Comparison of ENCODE assay signal across 20 mouse cellular contexts in the genomic region with DNA sequence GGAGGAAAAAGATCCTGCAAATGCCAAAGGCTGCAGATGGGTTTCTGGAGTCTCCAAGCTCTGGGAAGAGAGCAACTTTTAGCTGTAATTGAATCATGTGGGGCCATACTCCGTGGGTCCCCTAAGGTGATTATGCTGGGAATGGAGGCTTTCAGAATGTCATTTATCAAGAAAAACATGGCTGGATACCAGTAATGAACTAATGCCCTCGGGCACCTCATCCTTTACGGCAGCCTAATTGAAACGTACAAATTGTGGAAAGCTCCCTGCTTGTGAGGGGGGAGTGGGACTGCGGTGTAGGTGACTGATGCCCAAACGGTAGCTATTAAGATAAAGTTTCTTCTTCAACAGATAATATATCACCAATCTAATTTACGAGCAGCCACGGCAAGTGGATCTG.
DNase-seq lines count a peak whose midpoint lies in the region; ATAC-seq lines count a peak whose summit lies in the region.
"Had no signal": no experiment of that assay in that cellular context is flagged by ENCODE, and none has a peak within 500 bp of the region (broad histone marks: within the 10 kb centered on the region; RNA-seq: fewer than 3 reads in every experiment).

No protein-coding gene starts in this region.

- no peak overlapping the region for H3K4me3 ChIP-seq in embryonic facial prominence, embryonic 11.5 days (ENCODE audit: low read depth, low read length)
- no peak overlapping the region for H3K4me3 ChIP-seq in embryonic facial prominence, embryonic 10.5 days
- H3K4me3 ChIP-seq in neural tube, embryonic 12.5 days, result no peak overlapping the region
- H3K4me3 ChIP-seq in neural tube, embryonic 15.5 days (replicated peaks), result no peak overlapping the region
- H3K4me3 ChIP-seq in hindbrain, embryonic 15.5 days, result no peak overlapping the region
- H3K4me3 ChIP-seq: embryonic facial prominence, embryonic 15.5 days; heart, embryonic 13.5 days; intestine, embryonic 15.5 days; liver, embryonic 12.5 days; myocyte had no signal

- ATAC-seq in embryonic facial prominence, embryonic 11.5 days (replicated peaks; ENCODE audit: insufficient number of reproducible peaks, low FRiP score, low TSS enrichment, low read depth), result no peak
- 0 out of 2 replicates have a peak, but pooled peaks have one; percentile 7 for ATAC-seq in neural tube, embryonic 12.5 days (ENCODE audit: low FRiP score, low read depth)
- no peak for ATAC-seq in neural tube, embryonic 15.5 days (ENCODE audit: low FRiP score)
- peak; percentile 65; the same call in 1 of the 2 replicates for ATAC-seq in hindbrain, embryonic 15.5 days (ENCODE audit: low FRiP score, low read depth)
- ATAC-seq: forebrain, embryonic 16.5 days; intestine, embryonic 15.5 days; liver, embryonic 12.5 days had no signal

- no peaks in the 10 kb centered on the region for H3K27me3 ChIP-seq in embryonic facial prominence, embryonic 11.5 days (ENCODE audit: control insufficient read depth, insufficient read depth, low read length)
- H3K27me3 ChIP-seq in embryonic facial prominence, embryonic 10.5 days (replicated peaks; ENCODE audit: low read depth, poor library complexity, severe bottlenecking), result no peaks in the 10 kb centered on the region
- no peaks in the 10 kb centered on the region for H3K27me3 ChIP-seq in neural tube, embryonic 12.5 days (replicated peaks)
- no peaks in the 10 kb centered on the region for H3K27me3 ChIP-seq in neural tube, embryonic 15.5 days (replicated peaks)
- no peaks in the 10 kb centered on the region for H3K27me3 ChIP-seq in hindbrain, embryonic 15.5 days
- H3K27me3 ChIP-seq: embryonic facial prominence, embryonic 15.5 days; heart, embryonic 13.5 days; intestine, embryonic 15.5 days; liver, embryonic 12.5 days had no signal

- H3K4me1 ChIP-seq in embryonic facial prominence, embryonic 11.5 days (ENCODE audit: control insufficient read depth, insufficient read depth, low read length), result no peaks in the 10 kb centered on the region; the same call in 1 of the 2 replicates
- peaks cover 23% of the 10 kb centered on the region for H3K4me1 ChIP-seq in embryonic facial prominence, embryonic 10.5 days
- no peaks in the 10 kb centered on the region for H3K4me1 ChIP-seq in neural tube, embryonic 12.5 days
- 0 out of 2 replicates have a peak, but pooled peaks cover 7% of the 10 kb centered on the region for H3K4me1 ChIP-seq in neural tube, embryonic 15.5 days
- 0 out of 2 replicates have a peak, but pooled peaks cover 7% of the 10 kb centered on the region for H3K4me1 ChIP-seq in hindbrain, embryonic 15.5 days (replicated peaks)

- H3K27ac ChIP-seq in embryonic facial prominence, embryonic 11.5 days (replicated peaks; ENCODE audit: low read depth, low read length), result no peak overlapping the region
- no peak overlapping the region for H3K27ac ChIP-seq in embryonic facial prominence, embryonic 10.5 days (replicated peaks)
- H3K27ac ChIP-seq in neural tube, embryonic 12.5 days, result no peak overlapping the region
- no peak overlapping the region for H3K27ac ChIP-seq in neural tube, embryonic 15.5 days (replicated peaks)
- H3K27ac ChIP-seq in hindbrain, embryonic 15.5 days (replicated peaks), result no peak overlapping the region
- H3K27ac ChIP-seq: embryonic facial prominence, embryonic 15.5 days; heart, embryonic 13.5 days; intestine, embryonic 15.5 days; liver, embryonic 12.5 days had no signal

- WGBS in embryonic facial prominence, embryonic 11.5 days, result 33% methylated on average over 8 of the region's 8 CpGs
- WGBS in embryonic facial prominence, embryonic 10.5 days, result 44% methylated on average over 8 of the region's 8 CpGs
- WGBS in neural tube, embryonic 12.5 days, result 49% methylated on average over 8 of the region's 8 CpGs
- 30% methylated on average over 8 of the region's 8 CpGs for WGBS in neural tube, embryonic 15.5 days
- WGBS in hindbrain, embryonic 15.5 days, result 43% methylated on average over 8 of the region's 8 CpGs

- DNase-seq in embryonic facial prominence, embryonic 11.5 days (ENCODE audit: low spot score), result peak; percentile 44
- no peak for DNase-seq in embryonic facial prominence, embryonic 10.5 days (ENCODE audit: low spot score)
- no peak for DNase-seq in heart, adult 9 months (ENCODE audit: low spot score in 2 of 2)
- no peak for DNase-seq in left cerebral cortex, postnatal 4 days
- DNase-seq in frontal cortex, postnatal 25 days (ENCODE audit: low spot score in 2 of 2), result no peak
- DNase-seq: cerebellum, adult 2 months; kidney, adult 9 months; kidney, postnatal 36 days; lung, adult 2 months; thymus, postnatal 4 days had no signal

- H3K9ac ChIP-seq in embryonic facial prominence, embryonic 11.5 days (replicated peaks; ENCODE audit: low read length), result no peak overlapping the region
- no peak overlapping the region for H3K9ac ChIP-seq in neural tube, embryonic 12.5 days
- H3K9ac ChIP-seq in neural tube, embryonic 15.5 days (replicated peaks), result no peak overlapping the region
- no peak overlapping the region for H3K9ac ChIP-seq in hindbrain, embryonic 15.5 days
- H3K9ac ChIP-seq: embryonic facial prominence, embryonic 15.5 days; heart, embryonic 13.5 days; intestine, embryonic 15.5 days; liver, embryonic 12.5 days had no signal

- H3K36me3 ChIP-seq in embryonic facial prominence, embryonic 11.5 days (replicated peaks; ENCODE audit: control insufficient read depth, insufficient read depth, low read depth, low read length), result no peaks in the 10 kb centered on the region
- no peaks in the 10 kb centered on the region for H3K36me3 ChIP-seq in embryonic facial prominence, embryonic 10.5 days (replicated peaks)
- H3K36me3 ChIP-seq in neural tube, embryonic 12.5 days, result no peaks in the 10 kb centered on the region
- no peaks in the 10 kb centered on the region for H3K36me3 ChIP-seq in neural tube, embryonic 15.5 days
- H3K36me3 ChIP-seq in hindbrain, embryonic 15.5 days, result no peaks in the 10 kb centered on the region
- H3K36me3 ChIP-seq: embryonic facial prominence, embryonic 15.5 days; G1E; heart, embryonic 13.5 days; intestine, embryonic 15.5 days; liver, embryonic 12.5 days had no signal

- H3K9me3 ChIP-seq in embryonic facial prominence, embryonic 11.5 days (replicated peaks; ENCODE audit: control insufficient read depth, low read length), result no peaks in the 10 kb centered on the region
- H3K9me3 ChIP-seq in embryonic facial prominence, embryonic 10.5 days, result no peaks in the 10 kb centered on the region
- no peaks in the 10 kb centered on the region for H3K9me3 ChIP-seq in neural tube, embryonic 12.5 days
- no peaks in the 10 kb centered on the region for H3K9me3 ChIP-seq in neural tube, embryonic 15.5 days (replicated peaks)
- no peaks in the 10 kb centered on the region for H3K9me3 ChIP-seq in hindbrain, embryonic 15.5 days
- H3K9me3 ChIP-seq: embryonic facial prominence, embryonic 15.5 days; heart, embryonic 13.5 days; intestine, embryonic 15.5 days; liver, embryonic 12.5 days had no signal

- intact Hi-C loops in left cerebral cortex, postnatal 4 days (cut with DNase I), result no loop called here

- H3K4me2 ChIP-seq in embryonic facial prominence, embryonic 11.5 days (ENCODE audit: low read depth, low read length), result no peak overlapping the region
- no peak overlapping the region for H3K4me2 ChIP-seq in neural tube, embryonic 12.5 days (replicated peaks)
- H3K4me2 ChIP-seq in neural tube, embryonic 15.5 days, result no peak overlapping the region
- H3K4me2 ChIP-seq in hindbrain, embryonic 15.5 days, result no peak overlapping the region
- H3K4me2 ChIP-seq: embryonic facial prominence, embryonic 15.5 days; heart, embryonic 13.5 days; intestine, embryonic 15.5 days; liver, embryonic 12.5 days had no signal

Comparison
In these comparisons a context has a peak if more than half of its experiments do, and no peak if none do; other contexts are left out.
1. ATAC-seq: peak in neural tube, embryonic 12.5 days (single experiment) and hindbrain, embryonic 15.5 days (single experiment); none in embryonic facial prominence, embryonic 11.5 days (single experiment) and neural tube, embryonic 15.5 days (single experiment).